Mouse (Mus musculus) thymus, adult 2 months (tissue): ENCODE measurements at regions not wholly inside any gene's neighbourhood (a gene's known extent, or its start where the extent isn't known, plus 50 kb on each side); places are given as distances from the start of the nearest gene placed in this dataset.
"Not testable (repeated sequence)": the region's sequence is repeated elsewhere in the genome, so short reads cannot be mapped to it uniquely, and the experiment has no call there.

Experiments
- DNase-seq: peaks from one replicate; pipeline ENCODE4 v3.0.0; 2021
- H3K27ac ChIP-seq: fragments of 200-500 bp; 2 replicates; pipeline ENCODE4 v1.5.1; 2012; ENCODE audit warnings: low read length, control low read depth; ENCODE audit not compliant: control insufficient read depth, insufficient read depth
- H3K27me3 ChIP-seq: fragments of 200-500 bp; 2 replicates; pipeline ENCODE4 v1.6.1; 2012; ENCODE audit warnings: mild to moderate bottlenecking, low read length, moderate library complexity, mixed read lengths; ENCODE audit not compliant: control insufficient read depth, insufficient read depth
- H3K36me3 ChIP-seq: fragments of 200-500 bp; 2 replicates; pipeline ENCODE4 v1.6.1; 2012; ENCODE audit warnings: mild to moderate bottlenecking, low read length, moderate library complexity; ENCODE audit not compliant: control insufficient read depth, insufficient read depth
- H3K4me1 ChIP-seq: fragments of 200-500 bp; replicated peaks from 2 replicates; pipeline ENCODE4 v1.6.1; 2012; ENCODE audit warnings: low read length; ENCODE audit not compliant: control insufficient read depth, insufficient read depth
- H3K4me3 ChIP-seq: fragments of 200-500 bp; 2 replicates; pipeline ENCODE4 v1.5.1; 2012; ENCODE audit warnings: mild to moderate bottlenecking, low read length, control low read depth, moderate library complexity; ENCODE audit not compliant: control insufficient read depth, insufficient read depth
- CTCF ChIP-seq: fragments of 200-500 bp; IDR thresholded peaks from 2 replicates; pipeline ENCODE4 v1.5.1; 2012; ENCODE audit warnings: mild to moderate bottlenecking, control low read depth, low read length, moderate library complexity, borderline replicate concordance; ENCODE audit not compliant: control insufficient read depth, poor library complexity, insufficient read depth; ENCODE audit errors: extremely low read depth
- POLR2A ChIP-seq: fragments of 200-500 bp; IDR thresholded peaks from 2 replicates; pipeline ENCODE4 v1.6.1; 2012; ENCODE audit warnings: mild to moderate bottlenecking, low read length, control low read depth, moderate library complexity; ENCODE audit not compliant: control insufficient read depth, poor library complexity, insufficient read depth; ENCODE audit errors: extremely low read depth
- WGBS: fragments of 180-500 bp; shearing (Covaris S2); methylation state at CpG from one replicate; pipeline ENCODE4 v1.1.7; 2018; 5-methylcytosine and 5-hydroxymethylcytosine counted together

GRCm38 (mm10) chr6:140852420-140852819 lies 123.3 kb downstream of the Gm11077 start:
- TF ChIP-seq POLR2A, result no peak
- TF ChIP-seq CTCF, result no peak
- Histone ChIP-seq H3K4me1 (no peaks in the 10 kb centered on the region), H3K4me3 (no peak overlapping the region), H3K27ac (no peak overlapping the region), H3K27me3 (no peaks in the 10 kb centered on the region), H3K36me3 (no peaks in the 10 kb centered on the region)
- 79% methylated on average over 5 of the region's 5 CpGs for WGBS
- DNase-seq, result no peak

DNA sequence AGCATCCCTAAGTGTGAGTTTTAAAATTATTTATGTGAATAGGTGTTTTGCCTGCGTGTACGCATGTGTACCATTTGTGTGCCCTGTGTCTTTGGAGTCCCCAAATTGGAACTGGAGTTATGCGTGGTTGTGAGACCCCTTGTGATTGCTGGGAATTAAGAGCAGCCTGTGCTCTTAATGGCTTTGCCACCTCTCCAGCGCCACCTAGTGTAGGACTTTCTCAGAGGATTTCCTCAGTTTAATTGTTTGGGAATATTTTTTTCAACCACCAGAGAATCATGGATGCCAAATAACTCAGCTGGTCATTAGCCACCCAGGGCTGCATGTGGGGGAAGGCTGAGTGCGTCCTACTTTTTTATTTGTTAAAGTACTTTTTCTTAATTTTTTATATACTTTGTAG lies 124.4 kb downstream of the Gm11077 start:
- H3K36me3 ChIP-seq, result no peaks in the 10 kb centered on the region
- no peak overlapping the region for H3K27ac ChIP-seq
- TF ChIP-seq CTCF (no peak), POLR2A (no peak)
- DNase-seq, result peak; percentile 45
- 49% methylated on average over 5 of the region's 5 CpGs for WGBS
- no peaks in the 10 kb centered on the region for H3K27me3 ChIP-seq
- H3K4me1 ChIP-seq, result no peaks in the 10 kb centered on the region
- H3K4me3 ChIP-seq, result no peak overlapping the region

- no peaks in the 10 kb centered on the region for H3K4me1 ChIP-seq
- 72% methylated on average over 6 of the region's 6 CpGs for WGBS
- TF ChIP-seq POLR2A (no peak), CTCF (no peak)
- no peak overlapping the region for H3K27ac ChIP-seq
- DNase-seq, result no peak
- H3K36me3 ChIP-seq, result no peaks in the 10 kb centered on the region
- H3K27me3 ChIP-seq, result no peaks in the 10 kb centered on the region
- H3K4me3 ChIP-seq, result no peak overlapping the region
Measured at GRCm38 (mm10) chr6:140854691-140855090, 125.6 kb downstream of the Gm11077 start.

GRCm38 (mm10) chr6:140856468-140857117 lies 127.5 kb downstream of the Gm11077 start:
- H3K4me1 ChIP-seq, result no peaks in the 10 kb centered on the region
- H3K27me3 ChIP-seq, result no peaks in the 10 kb centered on the region
- no peak for TF ChIP-seq POLR2A
- H3K4me3 ChIP-seq, result no peak overlapping the region
- H3K36me3 ChIP-seq, result no peaks in the 10 kb centered on the region
- no peak for DNase-seq
- H3K27ac ChIP-seq, result no peak overlapping the region
- 28% methylated on average over 14 of the region's 14 CpGs for WGBS

DNA sequence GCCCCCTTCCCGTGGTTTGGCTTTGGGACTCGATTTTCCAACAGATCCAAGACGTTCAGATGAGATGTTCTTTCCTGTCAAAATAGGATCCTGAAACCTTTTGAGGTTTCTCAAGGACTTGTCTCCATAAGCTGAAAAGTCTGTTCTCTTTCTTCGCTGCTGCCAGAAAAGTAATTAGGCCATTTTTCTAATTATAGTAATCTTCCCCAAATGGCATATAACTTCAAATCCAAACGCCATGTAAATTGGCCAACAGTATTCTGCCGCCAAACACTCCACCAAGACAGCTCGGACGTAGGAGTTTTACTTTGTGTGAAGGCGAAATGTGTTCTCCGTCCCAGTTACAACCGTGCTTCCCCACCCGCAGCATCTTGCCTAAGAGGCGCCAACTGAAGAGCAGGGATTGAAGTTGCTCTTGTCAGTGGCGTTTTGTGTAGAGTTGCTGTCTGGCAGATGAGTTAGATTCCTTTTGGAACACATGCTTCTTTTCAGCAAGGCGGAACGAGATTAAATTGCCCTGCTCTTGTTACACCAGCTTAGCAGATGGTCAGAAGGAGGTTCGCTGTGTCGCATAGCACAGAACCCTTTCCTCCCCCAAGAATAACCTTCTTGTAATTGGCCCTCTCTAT lies 128.1 kb downstream of the Gm11077 start:
- WGBS, result 40% methylated on average over 18 of the region's 18 CpGs
- TF ChIP-seq POLR2A, result no peak
- no peak for TF ChIP-seq CTCF
- no peaks in the 10 kb centered on the region for H3K27me3 ChIP-seq
- H3K4me3 ChIP-seq, result no peak overlapping the region
- H3K27ac ChIP-seq, result no peak overlapping the region
- H3K4me1 ChIP-seq, result no peaks in the 10 kb centered on the region
- no peak for DNase-seq
- H3K36me3 ChIP-seq, result no peaks in the 10 kb centered on the region

DNA sequence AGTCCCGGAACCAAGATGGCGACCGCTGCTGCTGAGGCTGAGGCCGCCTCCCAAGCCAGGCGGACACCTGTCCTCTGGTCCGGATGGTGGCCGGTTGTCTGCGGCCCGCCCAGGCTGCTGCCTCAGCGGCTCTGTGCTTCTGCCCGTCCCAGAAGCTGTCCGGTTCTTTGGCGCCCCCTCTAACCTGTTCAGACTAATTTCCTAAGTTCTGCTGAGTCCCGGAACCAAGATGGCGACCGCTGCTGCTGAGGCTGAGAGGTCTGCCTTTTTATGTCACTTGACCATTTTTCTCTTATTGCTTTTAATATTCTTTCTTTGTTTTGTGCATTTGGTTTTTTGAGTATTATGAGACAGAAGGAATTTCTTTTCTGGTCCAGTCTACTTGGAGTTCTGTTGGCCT lies 140.4 kb downstream of the Gm11077 start:
- not testable (repeated sequence) for H3K36me3 ChIP-seq, H3K27me3 ChIP-seq, H3K27ac ChIP-seq, H3K4me1 ChIP-seq, H3K4me3 ChIP-seq, DNase-seq
- 97% methylated on average over 11 of the region's 16 CpGs for WGBS

DNA sequence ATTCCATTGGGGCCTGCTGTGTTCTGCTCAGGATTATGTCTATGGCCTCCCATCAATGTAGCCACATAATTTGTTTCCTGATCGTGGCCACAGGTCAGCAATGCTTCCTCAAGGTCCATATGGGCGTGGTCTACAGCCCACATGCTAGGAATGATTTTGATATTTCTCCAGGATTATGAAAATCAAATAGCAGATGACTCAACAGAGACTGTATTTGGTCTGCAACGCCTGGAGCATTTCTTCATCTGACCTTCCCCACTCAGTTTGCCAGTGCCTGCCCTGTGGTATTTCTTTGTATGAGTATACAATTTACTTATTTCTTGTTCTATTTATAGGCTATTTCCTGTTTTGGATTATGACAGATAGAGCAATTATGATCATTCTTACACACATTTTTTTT lies 145.7 kb downstream of the Gm11077 start:
- H3K27ac ChIP-seq, result no peak overlapping the region
- H3K27me3 ChIP-seq, result no peaks in the 10 kb centered on the region
- no peak overlapping the region for H3K4me3 ChIP-seq
- DNase-seq, result no peak
- WGBS, result 61% methylated on average over 3 of the region's 3 CpGs
- no peaks in the 10 kb centered on the region for H3K4me1 ChIP-seq
- no peak for TF ChIP-seq CTCF
- no peak for TF ChIP-seq POLR2A
- H3K36me3 ChIP-seq, result no peaks in the 10 kb centered on the region
